Mouse (Mus musculus): ENCODE measurements at regions not wholly inside any gene's neighbourhood (a gene's known extent, or its start where the extent isn't known, plus 50 kb on each side); places are given as distances from the start of the nearest gene placed in this dataset.

- peaks cover 25% of the 10 kb centered on the region for H3K27me3 ChIP-seq (ENCODE audit: insufficient read depth, low read length)
- TF ChIP-seq GATA1 (IDR thresholded peaks at IDR 0.05; ENCODE audit: borderline replicate concordance, low read length): no peak
- TF ChIP-seq POLR2AphosphoS5 (IDR thresholded peaks at IDR 0.05; ENCODE audit: insufficient replicate concordance, low read depth, low read length): no peak
- TF ChIP-seq GATA2 (IDR thresholded peaks at IDR 0.05; ENCODE audit: borderline replicate concordance, low read depth, low read length): no peak
- TF ChIP-seq CTCF (IDR thresholded peaks at IDR 0.05; ENCODE audit: low read depth, low read length): no peak
- TF ChIP-seq TAL1 (conservative IDR thresholded peaks at IDR 0.05; ENCODE audit: low read depth, low read length): no peak
- no peak overlapping the region for H3K4me3 ChIP-seq (ENCODE audit: low read depth, low read length)
- ATAC-seq (ENCODE audit: extremely low read depth, insufficient number of reproducible peaks, low FRiP score, poor library complexity, severe bottlenecking) (no peak), DNase-seq (ENCODE audit: low spot score) (no peak)
- H3K36me3 ChIP-seq (replicated peaks): no peaks in the 10 kb centered on the region
- H3K4me1 ChIP-seq (ENCODE audit: insufficient read depth, low read depth, low read length): no peaks in the 10 kb centered on the region
- H3K9me3 ChIP-seq (replicated peaks): no peaks in the 10 kb centered on the region
Measured at GRCm38 (mm10) chr12:69432086-69432485, 59.8 kb upstream of the Gm9887 start.

GRCm38 (mm10) chr12:69428108-69428507, 55.9 kb upstream of the Gm9887 start:
- H3K9me3 ChIP-seq (replicated peaks): no peaks in the 10 kb centered on the region
- peaks cover 16% of the 10 kb centered on the region for H3K27me3 ChIP-seq (ENCODE audit: insufficient read depth, low read length)
- H3K36me3 ChIP-seq (replicated peaks): no peaks in the 10 kb centered on the region
- DNase-seq (ENCODE audit: low spot score) (no peak), ATAC-seq (ENCODE audit: extremely low read depth, insufficient number of reproducible peaks, low FRiP score, poor library complexity, severe bottlenecking) (no peak)
- no peak overlapping the region for H3K4me3 ChIP-seq (ENCODE audit: low read depth, low read length)
- TF ChIP-seq TAL1 (conservative IDR thresholded peaks at IDR 0.05; ENCODE audit: low read depth, low read length) (no peak), POLR2AphosphoS5 (IDR thresholded peaks at IDR 0.05; ENCODE audit: insufficient replicate concordance, low read depth, low read length) (no peak), GATA1 (IDR thresholded peaks at IDR 0.05; ENCODE audit: borderline replicate concordance, low read length) (no peak), GATA2 (IDR thresholded peaks at IDR 0.05; ENCODE audit: borderline replicate concordance, low read depth, low read length) (no peak), CTCF (IDR thresholded peaks at IDR 0.05; ENCODE audit: low read depth, low read length) (no peak)
- H3K4me1 ChIP-seq (ENCODE audit: insufficient read depth, low read depth, low read length): no peaks in the 10 kb centered on the region

- TF ChIP-seq TAL1 (conservative IDR thresholded peaks at IDR 0.05; ENCODE audit: low read depth, low read length) (no peak), CTCF (IDR thresholded peaks at IDR 0.05; ENCODE audit: low read depth, low read length) (no peak), GATA2 (IDR thresholded peaks at IDR 0.05; ENCODE audit: borderline replicate concordance, low read depth, low read length) (no peak), POLR2AphosphoS5 (IDR thresholded peaks at IDR 0.05; ENCODE audit: insufficient replicate concordance, low read depth, low read length) (no peak)
- no peaks in the 10 kb centered on the region for H3K36me3 ChIP-seq (replicated peaks)
- H3K27me3 ChIP-seq (ENCODE audit: insufficient read depth, low read length): peaks cover 34% of the 10 kb centered on the region
- no peak overlapping the region for H3K4me3 ChIP-seq (ENCODE audit: low read depth, low read length)
- H3K4me1 ChIP-seq (ENCODE audit: insufficient read depth, low read depth, low read length): no peaks in the 10 kb centered on the region
- DNase-seq (ENCODE audit: low spot score) (no peak), ATAC-seq (ENCODE audit: extremely low read depth, insufficient number of reproducible peaks, low FRiP score, poor library complexity, severe bottlenecking) (no peak)
- H3K9me3 ChIP-seq (replicated peaks): no peaks in the 10 kb centered on the region
Measured at GRCm38 (mm10) chr12:69425610-69426009, 53.4 kb upstream of the Gm9887 start.

DNA sequence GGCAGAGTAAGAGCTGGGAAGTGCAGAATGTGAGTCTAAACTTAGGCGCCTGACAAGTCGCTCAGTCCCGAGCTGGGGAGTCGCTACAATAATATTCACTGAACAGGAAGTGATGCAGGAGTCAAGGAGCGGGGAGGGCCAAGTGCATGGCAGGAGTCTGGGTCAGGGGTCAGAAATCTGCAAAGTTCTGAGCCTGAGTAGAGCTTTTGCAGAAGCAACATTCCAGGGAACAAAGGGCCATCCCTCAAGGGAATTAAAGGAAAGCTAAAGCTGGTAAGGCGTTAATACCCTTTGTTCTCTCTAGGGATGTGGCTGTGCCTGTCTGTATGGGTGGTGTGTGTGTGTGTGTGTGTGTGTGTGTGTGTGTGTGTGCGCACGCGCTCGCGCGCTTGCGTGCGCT, 52.7 kb upstream of the Gm9887 start:
- no peaks in the 10 kb centered on the region for H3K4me1 ChIP-seq (ENCODE audit: insufficient read depth, low read depth, low read length)
- no peak overlapping the region for H3K4me3 ChIP-seq (ENCODE audit: low read depth, low read length)
- peaks cover 36% of the 10 kb centered on the region for H3K27me3 ChIP-seq (ENCODE audit: insufficient read depth, low read length)
- DNase-seq (ENCODE audit: low spot score): no peak
- no peaks in the 10 kb centered on the region for H3K36me3 ChIP-seq (replicated peaks)
- TF ChIP-seq GATA1 (IDR thresholded peaks at IDR 0.05; ENCODE audit: borderline replicate concordance, low read length) (no peak), GATA2 (IDR thresholded peaks at IDR 0.05; ENCODE audit: borderline replicate concordance, low read depth, low read length) (no peak), TAL1 (conservative IDR thresholded peaks at IDR 0.05; ENCODE audit: low read depth, low read length) (no peak), POLR2AphosphoS5 (IDR thresholded peaks at IDR 0.05; ENCODE audit: insufficient replicate concordance, low read depth, low read length) (no peak), CTCF (IDR thresholded peaks at IDR 0.05; ENCODE audit: low read depth, low read length) (no peak)
- ATAC-seq (ENCODE audit: extremely low read depth, insufficient number of reproducible peaks, low FRiP score, poor library complexity, severe bottlenecking): no peak
- no peaks in the 10 kb centered on the region for H3K9me3 ChIP-seq (replicated peaks)

All from G1E (cell line).